Mouse (Mus musculus) left cerebral cortex, postnatal 25 days (tissue): Measurements from ENCODE around the gene Otud4. TPM values are rescaled to one million over a fixed set of nuclear protein-coding genes. Genes with fewer than 3 reads are reported as not detected.

ENCODE experiments used
- DNase-seq, 2 experiments: peaks; one replicate each; pipeline ENCODE4 v3.0.0; 2022; ENCODE audit warnings: low spot score in 2 of 2, mixed read lengths in 1 of 2
- intact Hi-C: fragments of 180-260 bp; cut with DNase I; formaldehyde crosslinking; loops from one replicate; pipeline ENCODE4 v1.15.1; 2025
- total RNA-seq, 2 experiments: library from RNA; stranded (reverse); gene quantifications; 2 replicates each; pipeline ENCODE4 v1.2.3; 2021

Otud4 gene
- total RNA-seq, 2 experiments from 2014 or later, result 35.0 to 35.9 TPM

DNA sequence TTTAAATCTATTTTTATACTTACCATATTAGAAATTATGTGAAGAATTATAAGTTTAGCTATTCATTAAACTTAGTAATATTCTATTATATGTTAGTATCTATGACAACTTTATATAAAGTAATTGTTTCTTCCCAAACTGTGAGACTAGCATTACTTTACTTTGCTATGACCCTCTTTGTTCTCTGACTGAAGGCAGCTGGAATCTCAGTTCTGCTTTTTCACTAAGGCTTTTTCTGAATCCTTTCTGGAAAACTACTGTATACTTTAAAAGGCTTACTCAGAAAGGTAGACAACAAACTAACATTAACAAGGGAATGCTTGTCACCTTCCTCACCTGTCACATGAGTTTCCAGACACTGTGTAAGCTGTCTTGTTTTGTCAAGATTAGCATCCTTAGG lies 83.9 kb downstream of the Otud4 start:
- intact Hi-C loops, result no loop called here
- DNase-seq, result no peak

- intact Hi-C loops, result no loop called here
- DNase-seq, result no peak
Observed at GRCm38 (mm10) chr8:79724589-79724988, 85.2 kb downstream of the Otud4 start.

Other genes starting within 250 kb of the Otud4 start
- 10 to 100 TPM; 29.6 to 33.8 TPM for gene Smad1, start 240.1 kb upstream of the Otud4 start, total RNA-seq
- gene Abce1, start 72.1 kb downstream of the Otud4 start, total RNA-seq, result 10 to 100 TPM; 68.9 to 72.9 TPM
- gene Anapc10, start 72.2 kb downstream of the Otud4 start, total RNA-seq, result 1 to 10 TPM; 9.1 TPM